Mouse (Mus musculus) spleen, adult 2 months (tissue): ENCODE results near the gene Htr5b.

Source experiments
- CTCF ChIP-seq: fragments of 200-500 bp; IDR thresholded peaks from 2 replicates; pipeline ENCODE4 v1.5.1; 2011; ENCODE audit warnings: mild to moderate bottlenecking, inconsistent platforms; ENCODE audit not compliant: insufficient read depth, insufficient read length, insufficient replicate concordance; ENCODE audit errors: extremely low read depth
- POLR2A ChIP-seq: fragments of 200-500 bp; IDR thresholded peaks from 2 replicates; pipeline ENCODE4 v1.6.1; 2011; ENCODE audit warnings: low read depth, low read length, inconsistent platforms

- TF ChIP-seq CTCF, result no peak
- no peak for TF ChIP-seq POLR2A
Observed at GRCm38 (mm10) chr1:121557861-121558260, 29.6 kb upstream of the Htr5b start.
